Mouse (Mus musculus) thymus, postnatal 0 days (tissue): ENCODE data around the gene Dok3. TPM values are rescaled to one million over a fixed set of nuclear protein-coding genes. Genes with fewer than 3 reads are reported as not detected.
A peak's percentile ranks its signal among the peaks of the same experiment; 100 is the strongest.

Experiments
- DNase-seq: peaks from one replicate; pipeline ENCODE4 v3.0.0-alpha.2; 2015; ENCODE audit warnings: low spot score
- polyA plus RNA-seq: library from polyadenylated mRNA; unstranded; fragments of >200 nt; fragmentation: Nextera tagmentation; extraction: Ambion mirVana; gene quantifications from 2 replicates; pipeline ENCODE4 v1.2.1, GENCODE M21; 2015

Dok3 gene
- polyA plus RNA-seq, 1 experiment from 2014 or later = 2.6 TPM

- DNase-seq = no peak
Observed at GRCm38 (mm10) chr13:55508531-55508930, 20.6 kb downstream of the Dok3 start.

- peak; percentile 35 for DNase-seq
Observed at GRCm38 (mm10) chr13:55507877-55508276, 21.2 kb downstream of the Dok3 start.

- no peak for DNase-seq
Observed at GRCm38 (mm10) chr13:55506697-55507096, 22.4 kb downstream of the Dok3 start.

GRCm38 (mm10) chr13:55505810-55506209 lies 23.3 kb downstream of the Dok3 start:
- DNase-seq = no peak

- DNase-seq = no peak
Observed at GRCm38 (mm10) chr13:55504390-55504789, 24.7 kb downstream of the Dok3 start.

GRCm38 (mm10) chr13:55502405-55502804 lies 26.7 kb downstream of the Dok3 start:
- DNase-seq = no peak

GRCm38 (mm10) chr13:55500575-55500974 lies 28.5 kb downstream of the Dok3 start:
- no peak for DNase-seq

- no peak for DNase-seq
Observed at GRCm38 (mm10) chr13:55498906-55499305, 30.2 kb downstream of the Dok3 start.

- no peak for DNase-seq
Observed at GRCm38 (mm10) chr13:55496661-55497060, 32.4 kb downstream of the Dok3 start.

- no peak for DNase-seq
Observed at GRCm38 (mm10) chr13:55495702-55496101, 33.4 kb downstream of the Dok3 start.

- DNase-seq = no peak
Observed at GRCm38 (mm10) chr13:55494883-55495621, 34.0 kb downstream of the Dok3 start.

- no peak for DNase-seq
Observed at GRCm38 (mm10) chr13:55494257-55494656, 34.8 kb downstream of the Dok3 start.

- DNase-seq = no peak
Observed at GRCm38 (mm10) chr13:55487578-55488498, 41.3 kb downstream of the Dok3 start, which contains the start of gene Dbn1. Gene Dbn1, minus strand, starts transcription at chr13:55488111.

GRCm38 (mm10) chr13:55486916-55487577 lies 42.0 kb downstream of the Dok3 start:
- no peak for DNase-seq

- no peak for DNase-seq
Observed at GRCm38 (mm10) chr13:55486029-55486794, 42.9 kb downstream of the Dok3 start.

- DNase-seq = peak; percentile 61
Observed at GRCm38 (mm10) chr13:55484520-55485088, 44.5 kb downstream of the Dok3 start.

GRCm38 (mm10) chr13:55483593-55483992 lies 45.5 kb downstream of the Dok3 start:
- DNase-seq = no peak

GRCm38 (mm10) chr13:55483071-55483470 lies 46.0 kb downstream of the Dok3 start:
- DNase-seq = no peak

GRCm38 (mm10) chr13:55482542-55482941 lies 46.6 kb downstream of the Dok3 start:
- no peak for DNase-seq

GRCm38 (mm10) chr13:55479929-55480328 lies 49.2 kb downstream of the Dok3 start:
- DNase-seq = no peak

- peak; percentile 46 for DNase-seq
Observed at GRCm38 (mm10) chr13:55479008-55479407, 50.1 kb downstream of the Dok3 start.
